Mouse (Mus musculus) frontal cortex, postnatal 10 days (tissue): ENCODE measurements at regions not wholly inside any gene's neighbourhood (a gene's known extent, or its start where the extent isn't known, plus 50 kb on each side); places are given as distances from the start of the nearest gene placed in this dataset.
A peak's percentile ranks its signal among the peaks of the same experiment; 100 is the strongest.
"Not testable (repeated sequence)": the region's sequence is repeated elsewhere in the genome, so short reads cannot be mapped to it uniquely, and the experiment has no call there.

ENCODE experiments used
- DNase-seq, 2 experiments: peaks; one replicate each; pipeline ENCODE4 v3.0.0; 2022; ENCODE audit warnings: low spot score in 2 of 2, mixed read lengths in 1 of 2

GRCm38 (mm10) chr4:153160115-153160514 lies 322.5 kb downstream of the Ajap1 start:
- no peak for DNase-seq

DNA sequence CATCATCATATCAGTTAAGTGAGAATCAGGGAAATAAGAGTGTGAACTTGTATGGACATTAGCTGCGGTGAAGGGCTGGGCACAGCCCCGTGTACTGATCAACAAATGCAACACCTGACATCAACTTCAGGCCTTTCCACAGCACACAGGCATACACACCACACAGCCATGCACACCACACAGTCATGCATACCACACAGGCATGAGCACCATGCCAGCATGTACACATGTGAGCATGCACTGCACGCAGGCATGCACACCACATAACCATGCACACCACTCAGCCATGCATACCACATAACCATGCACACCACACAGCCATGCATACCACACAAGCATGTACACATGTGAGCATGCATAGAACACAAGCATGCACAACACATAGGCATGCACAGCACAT lies 325.0 kb downstream of the Ajap1 start:
- DNase-seq: no peak

DNA sequence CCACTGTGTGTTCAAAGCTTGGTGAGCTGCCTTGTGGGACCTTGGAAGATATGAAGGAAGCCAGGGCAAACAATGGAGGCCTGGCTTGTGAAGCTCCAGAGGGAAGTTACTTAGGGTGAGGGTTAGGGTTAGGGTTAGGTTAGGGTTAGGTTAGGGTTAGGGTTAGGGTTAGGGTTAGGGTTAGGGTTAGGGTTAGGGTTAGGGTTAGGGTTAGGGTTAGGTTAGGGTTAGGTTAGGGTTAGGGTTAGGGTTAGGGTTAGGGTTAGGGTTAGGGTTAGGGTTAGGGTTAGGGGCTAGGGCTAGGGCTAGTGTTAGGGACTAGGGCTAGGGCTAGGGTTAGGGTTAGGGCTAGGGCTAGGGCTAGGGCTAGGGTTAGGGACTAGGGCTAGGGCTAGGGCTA lies 329.7 kb downstream of the Ajap1 start:
- not testable (repeated sequence) for DNase-seq

DNA sequence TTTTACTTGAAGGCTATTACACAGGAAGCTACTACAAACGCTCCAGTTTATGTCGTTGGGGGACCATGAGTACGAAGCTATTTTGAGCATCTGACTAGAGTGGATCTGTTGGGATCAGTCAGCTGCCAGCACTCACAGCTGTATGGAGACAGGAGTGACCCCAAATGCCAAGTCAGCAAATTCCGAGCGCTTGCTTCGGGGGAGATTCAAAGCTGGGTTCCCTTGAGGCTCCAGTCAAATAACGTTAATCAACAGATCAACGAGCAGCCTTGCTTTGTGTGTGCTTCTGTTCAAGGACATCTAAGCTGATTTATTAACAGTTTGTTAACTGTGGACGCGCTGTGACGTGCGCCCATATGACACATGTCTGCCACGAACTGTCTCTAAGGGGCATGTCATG lies 349.5 kb downstream of the Ajap1 start:
- DNase-seq: no peak

- peak; percentile 22 to 25 for DNase-seq
Measured at GRCm38 (mm10) chr4:153129345-153129744, 353.3 kb downstream of the Ajap1 start.

GRCm38 (mm10) chr4:153128162-153128561 lies 354.4 kb downstream of the Ajap1 start:
- DNase-seq: no peak

DNA sequence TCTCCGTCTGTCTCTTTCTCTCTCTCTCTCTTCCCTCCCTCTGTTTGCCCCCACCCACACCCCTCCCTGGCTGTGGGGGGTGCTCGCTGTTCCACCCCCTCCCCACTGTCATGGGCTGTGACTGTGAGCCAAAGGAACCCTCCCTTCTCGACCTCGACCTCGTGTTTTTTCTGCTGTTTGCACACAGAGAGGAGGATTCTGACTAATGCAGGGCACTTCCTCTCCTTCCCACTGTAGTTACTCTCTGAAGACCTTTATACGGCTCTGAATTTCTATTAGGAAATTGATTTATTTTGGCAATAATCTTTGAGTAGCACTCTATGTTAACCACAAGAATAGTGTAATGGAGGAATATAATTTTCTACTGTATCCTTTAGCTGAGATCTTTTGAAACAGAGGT lies 362.1 kb downstream of the Ajap1 start:
- no peak for DNase-seq

DNA sequence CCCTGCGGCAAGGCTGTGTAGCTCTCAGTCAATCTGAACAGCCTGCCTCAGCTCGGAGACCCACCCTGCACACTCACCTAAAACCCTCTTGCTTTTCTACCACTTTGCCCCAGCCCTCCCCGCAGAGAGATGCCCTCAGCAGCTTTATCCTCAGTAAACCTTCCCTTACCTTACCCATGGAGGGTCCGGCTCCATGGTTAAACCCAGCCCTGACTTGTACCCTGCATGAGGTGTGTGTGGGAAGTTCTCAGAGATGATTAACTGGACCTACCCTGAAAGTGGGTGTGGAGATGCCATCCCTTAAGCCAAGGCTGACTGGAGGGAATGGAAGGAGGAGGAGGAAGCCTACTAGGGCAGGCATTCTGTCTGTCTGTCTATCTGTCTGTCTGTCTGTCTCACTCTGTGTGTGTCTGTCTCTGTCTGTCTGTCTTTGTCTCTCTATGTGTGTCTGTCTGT lies 362.9 kb downstream of the Ajap1 start:
- DNase-seq: no peak

DNA sequence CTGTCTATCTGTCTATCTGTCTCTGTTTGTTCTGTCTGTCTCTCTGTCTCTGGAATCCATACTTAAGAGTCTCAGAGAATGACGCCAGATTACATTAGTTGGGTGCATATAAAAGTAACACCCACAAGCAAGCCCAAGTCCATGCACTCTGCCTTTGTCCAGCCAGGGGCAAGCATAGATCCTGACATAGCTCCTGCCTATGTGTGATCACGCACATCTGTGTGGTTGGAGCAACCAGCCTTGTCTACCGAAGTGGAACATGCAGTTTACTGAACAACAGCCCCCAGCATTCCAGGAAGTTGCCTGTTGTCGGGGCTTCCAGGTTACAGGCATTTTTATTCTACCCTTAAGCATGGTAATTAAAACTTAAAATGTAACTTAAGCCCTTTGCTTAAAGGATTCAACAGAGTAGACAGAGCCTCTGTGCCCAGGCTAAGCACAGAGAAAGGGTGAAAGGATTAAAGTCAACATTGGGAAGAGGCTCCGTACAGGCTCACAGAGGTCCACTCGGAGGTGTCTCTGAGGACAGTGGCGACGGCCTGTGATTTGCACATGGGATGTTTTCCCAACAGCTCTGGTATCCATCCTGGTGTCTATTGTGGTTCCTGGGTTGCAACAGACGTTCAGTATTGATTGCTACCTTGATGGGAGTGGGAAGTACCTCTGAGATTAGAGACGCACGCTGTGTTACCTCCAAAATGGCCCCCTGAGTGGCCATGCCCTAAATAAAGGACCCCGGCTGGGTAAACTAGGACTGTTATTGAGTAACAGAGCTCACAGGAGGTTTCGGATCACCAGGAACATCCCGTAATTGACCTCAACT lies 363.6 kb downstream of the Ajap1 start:
- DNase-seq: no peak

- DNase-seq: no peak
Measured at GRCm38 (mm10) chr4:153114998-153115397, 367.6 kb downstream of the Ajap1 start.

GRCm38 (mm10) chr4:153113577-153113976 lies 369.0 kb downstream of the Ajap1 start:
- no peak for DNase-seq

- DNase-seq: peak; percentile 11 to 18
Measured at GRCm38 (mm10) chr4:153110291-153110746, 372.3 kb downstream of the Ajap1 start.

- no peak for DNase-seq
Measured at GRCm38 (mm10) chr4:153098591-153098990, 384.0 kb downstream of the Ajap1 start.

- DNase-seq: no peak
Measured at GRCm38 (mm10) chr4:153097601-153098000, 385.0 kb downstream of the Ajap1 start.

DNA sequence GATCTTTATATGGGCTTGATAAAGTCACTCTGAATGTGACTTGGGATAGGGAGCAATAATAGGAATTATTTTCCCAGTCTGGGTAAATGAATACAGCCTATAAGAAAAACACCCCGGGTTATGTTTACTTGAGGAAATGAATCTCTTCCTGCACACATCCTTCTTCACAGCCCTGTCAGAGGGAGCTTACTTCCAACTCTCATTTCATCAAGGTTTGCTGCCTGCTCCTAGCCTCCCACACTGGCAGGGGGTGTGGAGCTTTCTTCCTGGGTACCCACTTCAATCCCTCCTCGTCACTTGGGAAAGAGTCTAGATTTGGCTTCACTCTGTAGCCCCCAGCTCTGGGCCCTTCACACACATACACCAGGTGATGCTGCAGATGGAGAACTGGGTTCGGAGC lies 389.5 kb downstream of the Ajap1 start:
- DNase-seq: no peak

DNA sequence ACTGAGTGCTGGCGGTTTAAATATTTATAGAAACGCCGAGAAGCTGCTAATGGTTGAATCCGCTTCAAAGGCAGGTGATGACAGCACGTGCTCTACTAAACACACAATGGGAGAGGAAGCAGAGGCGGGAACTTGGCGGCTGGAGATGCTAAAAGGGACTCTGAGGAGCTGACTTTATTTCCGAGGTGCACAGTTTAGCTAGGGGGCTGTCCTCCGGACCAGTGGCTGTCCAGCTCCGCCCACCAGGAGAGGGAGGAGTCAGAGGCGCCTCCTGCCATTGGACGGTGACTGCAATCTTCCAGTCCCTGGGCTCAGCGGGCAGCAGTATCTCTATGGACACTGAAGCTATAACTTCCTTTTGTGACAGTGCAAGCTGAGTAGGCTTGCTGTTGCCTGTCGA lies 400.4 kb downstream of the Ajap1 start:
- no peak for DNase-seq

DNA sequence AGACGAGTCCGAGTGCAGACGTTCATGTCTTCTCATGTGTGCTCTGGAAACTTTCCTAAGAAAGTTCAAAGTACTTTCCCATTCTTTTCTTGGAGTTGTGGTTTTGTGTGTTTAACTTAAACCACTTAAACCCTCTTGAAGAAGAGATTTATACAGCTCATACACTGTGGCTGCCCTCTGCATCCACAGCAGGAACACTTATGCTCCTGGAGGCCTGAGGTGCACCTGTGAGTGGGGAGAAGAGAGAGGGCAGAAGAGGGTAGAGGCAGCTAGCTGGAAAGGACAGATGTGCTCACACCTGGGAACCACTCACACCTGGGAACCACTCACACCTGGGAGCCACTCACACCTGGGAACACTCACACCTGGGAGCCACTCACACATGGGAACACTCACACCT lies 408.0 kb downstream of the Ajap1 start:
- no peak for DNase-seq

DNA sequence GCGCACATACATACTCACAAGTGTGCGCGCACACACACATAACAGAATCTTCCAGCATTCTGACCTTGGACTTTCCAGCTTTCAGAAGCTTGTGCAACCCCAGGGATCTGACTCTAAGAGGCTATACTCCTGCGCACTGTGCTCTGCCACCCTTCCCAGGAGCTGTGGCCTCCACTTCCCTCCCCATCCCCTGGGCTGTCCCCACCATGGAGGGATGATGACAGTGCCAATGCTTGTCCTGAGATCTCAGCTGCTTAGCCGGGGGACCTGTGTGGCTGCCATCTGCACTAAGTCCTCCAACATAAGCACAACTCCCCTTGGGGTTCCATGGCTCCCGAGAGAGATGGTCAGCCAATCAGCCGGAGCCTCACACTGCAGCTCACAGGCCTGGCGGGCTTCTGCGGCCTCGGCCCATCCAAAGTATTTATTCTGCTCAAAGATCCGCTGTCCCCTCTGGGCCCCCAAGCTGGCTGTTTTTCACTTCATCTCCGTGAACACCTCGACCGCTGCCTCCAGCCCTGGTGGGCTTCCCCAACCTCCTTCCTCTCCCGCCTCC lies 412.3 kb downstream of the Ajap1 start:
- no peak for DNase-seq

- no peak for DNase-seq
Measured at GRCm38 (mm10) chr4:153068484-153069033, 414.1 kb downstream of the Ajap1 start.

GRCm38 (mm10) chr4:153064021-153064605 lies 418.5 kb downstream of the Ajap1 start:
- no peak for DNase-seq

DNA sequence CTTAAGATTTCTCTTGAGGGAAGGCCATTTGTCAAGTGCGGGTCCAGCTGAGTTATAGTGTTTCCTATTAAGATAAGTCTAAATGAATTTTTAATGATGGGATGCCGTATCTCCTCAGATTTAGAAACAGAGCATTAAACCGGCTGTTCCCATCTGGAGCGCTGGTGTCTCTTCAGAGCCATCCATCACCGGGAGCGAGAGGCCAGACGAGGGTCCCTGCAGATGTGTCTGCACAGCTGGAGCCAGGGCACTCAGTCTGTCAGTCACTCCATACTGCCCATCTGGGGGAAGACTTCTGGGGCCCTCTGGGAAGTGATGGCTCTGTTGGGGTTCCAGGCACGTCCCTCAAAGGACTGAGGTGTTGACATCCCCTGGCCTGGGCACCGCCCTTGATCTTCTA lies 419.2 kb downstream of the Ajap1 start:
- DNase-seq: no peak

DNA sequence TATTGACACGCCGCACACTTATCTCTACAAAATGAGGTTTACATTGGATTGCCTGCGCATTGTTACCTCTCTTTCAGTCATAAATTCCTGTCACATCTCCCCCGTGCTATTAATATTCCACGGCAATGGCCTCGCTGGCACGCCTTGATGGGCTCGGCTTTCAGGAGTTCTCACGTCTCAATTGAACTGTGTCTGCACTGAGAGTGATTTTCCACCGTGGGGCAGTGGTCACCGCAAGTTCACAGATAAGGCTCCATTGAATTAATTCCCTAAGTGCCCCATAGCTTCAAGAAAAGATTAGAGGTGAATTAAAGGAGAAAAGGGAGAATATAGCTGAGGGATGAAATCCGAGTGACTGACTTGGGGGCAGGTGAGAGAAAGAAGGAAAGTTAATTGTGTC lies 424.5 kb downstream of the Ajap1 start:
- no peak for DNase-seq

DNA sequence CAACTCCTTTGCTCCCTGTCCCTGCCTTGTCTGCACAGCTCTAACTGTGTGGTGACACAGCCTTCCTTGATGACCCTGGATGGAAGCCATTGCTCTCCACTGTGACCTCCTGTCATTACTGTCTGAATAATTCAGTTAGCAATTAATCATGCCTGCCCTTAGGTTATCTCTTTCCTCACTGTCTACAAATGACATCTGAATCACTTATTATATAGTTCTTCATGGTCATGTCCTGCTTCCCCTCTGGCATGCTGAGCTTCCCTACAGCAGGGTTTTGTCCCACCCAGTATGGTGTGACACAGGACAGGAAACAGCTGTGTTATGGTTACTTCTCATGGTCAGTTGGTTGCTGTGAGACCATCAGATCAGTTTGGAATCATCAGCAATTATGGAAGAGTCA lies 458.9 kb downstream of the Ajap1 start:
- no peak for DNase-seq
